Mouse (Mus musculus) myocyte (in vitro differentiated cells): ENCODE measurements around the gene Zfp644. TPM values are rescaled to one million over a fixed set of nuclear protein-coding genes. Genes with fewer than 3 reads are reported as not detected.

Experiments used
- H3K27me3 ChIP-seq: one replicate; pipeline ENCODE4 v1.6.1; 2011; ENCODE audit not compliant: control insufficient read depth, insufficient read depth, insufficient read length
- H3K36me3 ChIP-seq: one replicate; pipeline ENCODE4 v1.6.1; 2011; ENCODE audit not compliant: control insufficient read depth, insufficient read depth
- H3K4me2 ChIP-seq: one replicate; pipeline ENCODE4 v1.6.1; 2011; ENCODE audit warnings: low read depth, control low read depth
- H3K4me3 ChIP-seq: one replicate; pipeline ENCODE4 v1.5.1; 2011; ENCODE audit warnings: mild to moderate bottlenecking, control low read depth, moderate library complexity
- H3K79me2 ChIP-seq: one replicate; pipeline ENCODE4 v1.6.1; 2011; ENCODE audit not compliant: control insufficient read depth, insufficient read depth
- H3ac ChIP-seq: one replicate; pipeline ENCODE4 v1.6.1; 2011; ENCODE audit not compliant: control insufficient read depth, insufficient read length
- CEBPB ChIP-seq: IDR thresholded peaks from 2 replicates; pipeline ENCODE4 v1.6.1; 2011; ENCODE audit warnings: mild to moderate bottlenecking, moderate library complexity; ENCODE audit not compliant: poor library complexity, insufficient read depth, severe bottlenecking
- E2F4 ChIP-seq: IDR thresholded peaks from one replicate; pipeline ENCODE4 v1.6.1; 2011; ENCODE audit warnings: mild to moderate bottlenecking, control low read depth, moderate library complexity; ENCODE audit not compliant: insufficient read depth
- MAX ChIP-seq: IDR thresholded peaks from one replicate; pipeline ENCODE4 v1.6.1; 2011; ENCODE audit warnings: low read depth, mild to moderate bottlenecking, control low read depth
- MYOD1 ChIP-seq, 3 experiments: IDR thresholded peaks; one replicate each; pipeline ENCODE4 v1.6.1; 2011; ENCODE audit warnings: control low read depth in 2 of 3, low read depth in 2 of 3, mild to moderate bottlenecking in 2 of 3, moderate library complexity in 1 of 3; ENCODE audit not compliant: insufficient read length in 2 of 3, control insufficient read depth in 1 of 3
- MYOG ChIP-seq, 3 experiments: IDR thresholded peaks; one replicate each; pipeline ENCODE4 v1.6.1; 2011; ENCODE audit warnings: control low read depth in 2 of 3, low read depth in 2 of 3, mild to moderate bottlenecking in 2 of 3; ENCODE audit not compliant: insufficient read length in 2 of 3, control insufficient read depth in 1 of 3, insufficient read depth in 1 of 3
- POLR2A ChIP-seq: IDR thresholded peaks from one replicate; pipeline ENCODE4 v1.6.1; 2011; ENCODE audit warnings: low read depth, mild to moderate bottlenecking, control low read depth, moderate library complexity; ENCODE audit not compliant: insufficient read length
- POLR2AphosphoS2 ChIP-seq: IDR thresholded peaks from one replicate; pipeline ENCODE4 v1.6.1; 2011; ENCODE audit warnings: low read depth, control low read depth; ENCODE audit not compliant: insufficient read length
- REST ChIP-seq: IDR thresholded peaks from one replicate; pipeline ENCODE4 v1.6.1; 2011; ENCODE audit warnings: mild to moderate bottlenecking, control low read depth, moderate library complexity; ENCODE audit not compliant: insufficient read depth, insufficient read length
- SRF ChIP-seq: IDR thresholded peaks from one replicate; pipeline ENCODE4 v1.6.1; 2011; ENCODE audit warnings: low read depth; ENCODE audit not compliant: control insufficient read depth, insufficient read length
- TCF12 ChIP-seq: IDR thresholded peaks from one replicate; pipeline ENCODE4 v1.6.1; 2011; ENCODE audit warnings: mild to moderate bottlenecking, control low read depth; ENCODE audit not compliant: poor library complexity, insufficient read depth, severe bottlenecking
- TCF3 ChIP-seq: IDR thresholded peaks from one replicate; pipeline ENCODE4 v1.6.1; 2011; ENCODE audit warnings: low read depth, control low read depth; ENCODE audit not compliant: insufficient read length
- USF1 ChIP-seq: IDR thresholded peaks from one replicate; pipeline ENCODE4 v1.6.1; 2011; ENCODE audit warnings: low read depth, mild to moderate bottlenecking, control low read depth, moderate library complexity
- polyA plus RNA-seq: library from polyadenylated mRNA; unstranded; fragments of >200 nt; fragmentation: generic; extraction: Trizol; gene quantifications from one replicate; pipeline ENCODE4 v1.2.1, GENCODE M21; 2012; ENCODE audit warnings: missing spikeins

Zfp644 gene
- polyA plus RNA-seq, 1 experiment, result 5.1 TPM

DNA sequence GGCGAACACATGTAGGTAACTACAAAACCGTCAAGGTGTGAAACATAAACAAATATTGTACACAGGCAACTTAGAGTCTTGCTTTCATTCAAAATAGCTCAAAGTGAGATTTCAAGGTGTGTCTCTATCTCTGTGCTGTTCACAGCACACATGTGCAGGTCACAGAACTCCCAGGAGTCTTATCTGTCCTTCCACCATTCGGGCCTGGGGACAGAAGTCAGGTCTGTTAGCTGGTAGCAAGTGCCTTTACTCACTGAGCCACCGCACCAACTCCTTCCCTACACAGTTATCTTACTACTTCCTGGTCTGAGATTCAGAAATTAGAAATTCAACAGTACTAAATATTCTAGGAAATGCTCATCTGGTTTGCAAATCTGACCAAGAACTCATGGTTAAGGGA, 53.7 kb downstream of the Zfp644 start:
- Histone ChIP-seq H3ac (no peak overlapping the region), H3K79me2 (peaks cover 37% of the 10 kb centered on the region), H3K36me3 (no peaks in the 10 kb centered on the region), H3K4me3 (no peak overlapping the region), H3K27me3 (no peaks in the 10 kb centered on the region), H3K4me2 (no peak overlapping the region)
- TF ChIP-seq MYOD1 (IDR thresholded peaks at IDR 0.05; ENCODE audit: control insufficient read depth in 1 of 3, insufficient read length in 2 of 3, low read depth in 2 of 3), result no peak
- TF ChIP-seq MAX, result no peak
- TF ChIP-seq REST, result no peak
- no peak for TF ChIP-seq TCF3
- no peak for TF ChIP-seq SRF
- no peak for TF ChIP-seq POLR2A
- no peak for TF ChIP-seq CEBPB
- no peak for TF ChIP-seq MYOG (IDR thresholded peaks at IDR 0.05; ENCODE audit: control insufficient read depth in 1 of 3, insufficient read depth in 1 of 3, insufficient read length in 2 of 3, low read depth in 2 of 3)
- no peak for TF ChIP-seq E2F4
- TF ChIP-seq USF1, result no peak
- no peak for TF ChIP-seq POLR2AphosphoS2
- no peak for TF ChIP-seq TCF12

DNA sequence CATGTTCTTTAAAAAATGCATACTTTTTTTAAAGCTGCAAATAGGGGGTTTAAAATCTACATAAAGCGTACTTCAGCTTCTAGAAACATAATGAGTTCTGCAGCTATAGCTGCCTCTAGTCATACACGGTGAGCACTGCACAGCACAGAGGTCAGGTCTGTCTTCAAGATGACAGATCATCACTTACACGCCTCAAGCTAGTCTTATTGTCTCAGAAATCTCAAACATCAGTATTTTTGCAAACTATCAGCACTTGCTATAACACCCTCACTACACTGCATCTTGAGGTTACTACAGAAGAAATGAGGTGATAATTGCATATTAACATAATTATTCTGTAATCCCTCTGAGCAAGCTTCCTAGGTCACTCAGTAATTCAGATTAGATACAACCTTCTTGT, 55.2 kb downstream of the Zfp644 start:
- Histone ChIP-seq H3ac (no peak overlapping the region), H3K27me3 (no peaks in the 10 kb centered on the region), H3K4me2 (no peak overlapping the region), H3K36me3 (peaks cover 11% of the 10 kb centered on the region), H3K79me2 (peaks cover 26% of the 10 kb centered on the region), H3K4me3 (no peak overlapping the region)
- no peak for TF ChIP-seq TCF12

DNA sequence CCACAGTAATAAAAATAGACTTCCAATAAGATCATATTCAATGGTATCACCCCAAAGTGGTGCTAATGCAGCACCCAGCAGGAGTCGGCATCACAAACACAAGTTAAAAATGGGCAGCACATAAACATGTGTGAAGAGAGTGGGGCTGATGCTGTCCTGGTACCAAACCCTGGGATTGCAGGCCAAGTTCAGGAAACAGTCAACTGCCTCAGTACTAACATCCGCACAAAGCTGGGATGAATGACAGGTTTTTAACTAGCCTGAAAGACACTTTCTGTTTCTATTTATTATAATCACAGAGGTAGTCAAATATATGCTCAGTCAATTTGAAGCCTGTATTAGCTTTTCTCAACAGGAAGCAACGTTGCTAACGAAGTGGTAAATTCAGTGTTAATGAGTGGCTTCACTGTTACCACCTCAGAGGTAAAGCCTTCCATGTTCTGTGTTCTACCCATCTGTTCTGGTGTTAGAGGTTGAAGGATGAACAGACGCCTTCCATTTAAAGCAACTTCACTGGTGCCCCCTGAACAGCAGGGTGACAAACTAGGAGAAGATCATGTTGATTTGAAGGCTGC, 56.8 kb downstream of the Zfp644 start:
- Histone ChIP-seq H3K4me3 (no peak overlapping the region), H3K27me3 (no peaks in the 10 kb centered on the region), H3K79me2 (peaks cover 20% of the 10 kb centered on the region), H3ac (no peak overlapping the region), H3K36me3 (peaks cover 27% of the 10 kb centered on the region), H3K4me2 (no peak overlapping the region)
- TF ChIP-seq MYOD1 (IDR thresholded peaks at IDR 0.05; ENCODE audit: control insufficient read depth in 1 of 3, insufficient read length in 2 of 3, low read depth in 2 of 3) (no peak), MYOG (IDR thresholded peaks at IDR 0.05; ENCODE audit: control insufficient read depth in 1 of 3, insufficient read depth in 1 of 3, insufficient read length in 2 of 3, low read depth in 2 of 3) (no peak), E2F4 (no peak), TCF12 (no peak), POLR2A (no peak), SRF (no peak), TCF3 (no peak), MAX (no peak), CEBPB (no peak), POLR2AphosphoS2 (no peak), REST (no peak), USF1 (no peak)

DNA sequence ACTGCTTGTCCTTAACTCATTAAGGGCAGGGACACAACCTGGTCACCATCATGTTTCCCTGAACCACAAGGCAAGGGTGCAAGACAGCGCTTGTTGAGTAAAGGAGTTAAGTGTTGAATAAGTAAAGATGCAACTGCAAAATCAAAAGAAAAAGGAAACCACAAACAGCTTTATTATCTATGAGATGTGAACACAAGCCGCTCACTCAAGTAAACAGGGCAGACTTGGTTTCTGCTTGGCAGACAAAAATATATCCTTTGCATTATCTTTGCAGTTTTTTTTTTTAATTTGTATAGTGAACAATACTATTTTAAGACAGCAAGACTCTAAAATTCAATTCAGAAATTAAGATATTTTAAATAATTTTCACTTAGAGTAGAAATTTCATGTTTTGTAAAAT, 57.5 kb downstream of the Zfp644 start:
- Histone ChIP-seq H3K36me3 (peaks cover 28% of the 10 kb centered on the region), H3K79me2 (peaks cover 20% of the 10 kb centered on the region), H3K27me3 (no peaks in the 10 kb centered on the region), H3ac (no peak overlapping the region), H3K4me2 (no peak overlapping the region), H3K4me3 (no peak overlapping the region)
- no peak for TF ChIP-seq CEBPB
- TF ChIP-seq MYOD1 (IDR thresholded peaks at IDR 0.05; ENCODE audit: control insufficient read depth in 1 of 3, insufficient read length in 2 of 3, low read depth in 2 of 3), result no peak
- no peak for TF ChIP-seq TCF3
- TF ChIP-seq POLR2A, result no peak
- TF ChIP-seq MYOG (IDR thresholded peaks at IDR 0.05; ENCODE audit: control insufficient read depth in 1 of 3, insufficient read depth in 1 of 3, insufficient read length in 2 of 3, low read depth in 2 of 3), result no peak

DNA sequence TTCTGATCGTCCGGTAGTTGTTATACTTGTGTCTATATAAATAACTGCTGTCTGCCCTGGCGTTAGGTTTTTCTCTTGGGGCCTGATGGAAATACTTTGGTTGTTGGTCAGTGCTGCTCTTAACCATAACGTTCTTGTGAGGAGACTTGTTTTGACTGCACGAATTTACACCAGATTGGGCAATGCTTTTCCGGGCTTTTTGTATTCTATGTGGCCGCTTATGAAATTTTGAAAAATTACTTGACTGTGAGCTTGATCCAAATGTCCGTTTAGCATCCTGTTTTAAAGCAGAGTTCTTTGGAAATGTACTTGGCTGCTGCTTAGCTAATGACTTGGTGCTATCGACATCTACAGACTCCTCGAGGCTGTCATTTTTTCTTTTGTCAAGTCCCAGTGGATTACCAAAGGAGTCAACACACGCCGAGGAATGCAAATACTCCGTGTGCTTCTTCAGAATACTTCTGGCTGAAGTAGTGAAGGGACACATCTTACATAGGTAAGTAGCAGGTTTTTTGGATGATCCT, 60.6 kb downstream of the Zfp644 start:
- Histone ChIP-seq H3ac (no peak overlapping the region), H3K4me2 (no peak overlapping the region), H3K4me3 (no peak overlapping the region), H3K79me2 (peaks cover 9% of the 10 kb centered on the region), H3K36me3 (peaks cover 28% of the 10 kb centered on the region), H3K27me3 (no peaks in the 10 kb centered on the region)
- TF ChIP-seq USF1 (no peak), CEBPB (no peak), POLR2A (no peak), MYOG (IDR thresholded peaks at IDR 0.05; ENCODE audit: control insufficient read depth in 1 of 3, insufficient read depth in 1 of 3, insufficient read length in 2 of 3, low read depth in 2 of 3) (no peak), MYOD1 (IDR thresholded peaks at IDR 0.05; ENCODE audit: control insufficient read depth in 1 of 3, insufficient read length in 2 of 3, low read depth in 2 of 3) (no peak), E2F4 (no peak), TCF3 (no peak), MAX (no peak), POLR2AphosphoS2 (no peak), REST (no peak), SRF (no peak)
